Mouse (Mus musculus) limb, embryonic 11.5 days (tissue): ENCODE data around the gene Pmvk. TPM values are rescaled to one million over a fixed set of nuclear protein-coding genes. Genes with fewer than 3 reads are reported as not detected.
"Not testable (repeated sequence)": the region's sequence is repeated elsewhere in the genome, so short reads cannot be mapped to it uniquely, and the experiment has no call there.

ENCODE experiments used
- ATAC-seq: fragments of 200-750 bp; cut with Nextera tagmentation; 2 replicates; pipeline ENCODE4 v1.8.0; 2017; ENCODE audit warnings: low read depth; ENCODE audit not compliant: insufficient number of reproducible peaks, low FRiP score, low TSS enrichment
- DNase-seq: peaks from one replicate; pipeline ENCODE4 v3.0.0-alpha.2; 2015; ENCODE audit warnings: low spot score
- H3K27ac ChIP-seq: fragments of 300-500 bp; sonication (generic); replicated peaks from 2 replicates; pipeline ENCODE4 v1.5.1; 2014; ENCODE audit warnings: low read depth, mild to moderate bottlenecking, low read length
- H3K27me3 ChIP-seq: fragments of 300-500 bp; sonication (generic); 2 replicates; pipeline ENCODE4 v1.6.1; 2014; ENCODE audit warnings: mild to moderate bottlenecking, low read length, mixed read lengths; ENCODE audit not compliant: control insufficient read depth, insufficient read depth
- H3K36me3 ChIP-seq: fragments of 300-500 bp; sonication (generic); 2 replicates; pipeline ENCODE4 v1.6.1; 2014; ENCODE audit warnings: mild to moderate bottlenecking, low read length, moderate library complexity, mixed read lengths; ENCODE audit not compliant: control insufficient read depth, insufficient read depth
- H3K4me1 ChIP-seq: fragments of 300-500 bp; sonication (generic); 2 replicates; pipeline ENCODE4 v1.6.1; 2014; ENCODE audit warnings: low read length, mixed read lengths; ENCODE audit not compliant: control insufficient read depth, insufficient read depth
- H3K4me2 ChIP-seq: fragments of 300-500 bp; sonication (generic); 2 replicates; pipeline ENCODE4 v1.6.1; 2014; ENCODE audit warnings: low read depth, mild to moderate bottlenecking, moderate library complexity; ENCODE audit not compliant: severe bottlenecking
- H3K4me3 ChIP-seq: fragments of 300-500 bp; sonication (generic); 2 replicates; pipeline ENCODE4 v1.5.1; 2014; ENCODE audit warnings: low read depth, low read length
- H3K9ac ChIP-seq: fragments of 300-500 bp; sonication (generic); 2 replicates; pipeline ENCODE4 v1.6.1; 2014; ENCODE audit warnings: mild to moderate bottlenecking, low read length
- H3K9me3 ChIP-seq: fragments of 300-500 bp; sonication (generic); 2 replicates; pipeline ENCODE4 v1.6.1; 2016; ENCODE audit warnings: low read length; ENCODE audit not compliant: control insufficient read depth
- WGBS: fragments of 180-500 bp; shearing (Covaris S2); extraction: QIAGEN DNeasy Blood & Tissue Kit; methylation state at CpG from one replicate; pipeline ENCODE4 v1.1.7; 2014; 5-methylcytosine and 5-hydroxymethylcytosine counted together
- polyA plus RNA-seq: library from polyadenylated mRNA; unstranded; fragments of >200 nt; fragmentation: Nextera tagmentation; extraction: Ambion mirVana; gene quantifications from 2 replicates; pipeline ENCODE4 v1.2.1, GENCODE M21; 2014

The Pmvk gene
- polyA plus RNA-seq, 1 experiment from 2014 or later = 58.6 TPM

DNA sequence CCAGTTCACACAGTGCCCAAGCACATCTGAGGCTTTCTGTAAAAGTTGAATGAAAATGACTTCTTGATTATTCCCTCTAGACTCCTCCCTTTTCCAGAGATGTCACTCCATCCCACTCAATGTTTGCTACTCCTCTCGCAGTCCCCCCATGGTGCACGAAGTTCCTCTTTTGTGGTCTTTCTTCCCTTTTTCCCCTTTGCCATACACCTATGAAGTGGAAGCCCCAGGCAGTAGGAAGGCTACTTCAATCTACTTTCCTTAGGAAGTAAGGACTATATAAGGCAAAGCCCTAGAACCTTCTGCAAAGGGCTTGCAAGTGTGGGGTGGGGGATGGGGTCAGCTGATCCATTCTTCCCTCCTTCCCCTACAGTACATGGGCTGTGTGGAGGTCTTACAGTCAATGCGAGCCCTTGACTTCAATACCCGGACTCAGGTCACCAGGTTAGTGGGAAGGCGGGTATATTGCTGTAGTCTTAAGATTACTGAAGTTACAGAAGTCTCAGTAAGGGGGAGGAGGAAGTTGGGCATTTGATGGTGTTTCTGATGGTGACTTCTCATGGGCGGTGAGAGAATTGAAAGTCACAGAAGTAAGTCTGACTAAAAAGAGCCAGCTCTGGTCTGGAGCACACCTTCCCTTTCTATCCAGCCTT is 31.7 kb upstream of the Pmvk start:
- Histone ChIP-seq H3K27me3 (no peaks in the 10 kb centered on the region), H3K4me3 (peak overlapping the region; percentile 42; the same call in 1 of the 2 replicates), H3K27ac (no peak overlapping the region), H3K4me1 (peaks cover 27% of the 10 kb centered on the region), H3K4me2 (peak overlapping the region; percentile 90), H3K36me3 (peaks cover 8% of the 10 kb centered on the region; the same call in 1 of the 2 replicates), H3K9ac (no peak overlapping the region), H3K9me3 (no peaks in the 10 kb centered on the region)
- no peak for DNase-seq
- ATAC-seq = no peak
- WGBS = 79% methylated on average over 6 of the region's 6 CpGs

DNA sequence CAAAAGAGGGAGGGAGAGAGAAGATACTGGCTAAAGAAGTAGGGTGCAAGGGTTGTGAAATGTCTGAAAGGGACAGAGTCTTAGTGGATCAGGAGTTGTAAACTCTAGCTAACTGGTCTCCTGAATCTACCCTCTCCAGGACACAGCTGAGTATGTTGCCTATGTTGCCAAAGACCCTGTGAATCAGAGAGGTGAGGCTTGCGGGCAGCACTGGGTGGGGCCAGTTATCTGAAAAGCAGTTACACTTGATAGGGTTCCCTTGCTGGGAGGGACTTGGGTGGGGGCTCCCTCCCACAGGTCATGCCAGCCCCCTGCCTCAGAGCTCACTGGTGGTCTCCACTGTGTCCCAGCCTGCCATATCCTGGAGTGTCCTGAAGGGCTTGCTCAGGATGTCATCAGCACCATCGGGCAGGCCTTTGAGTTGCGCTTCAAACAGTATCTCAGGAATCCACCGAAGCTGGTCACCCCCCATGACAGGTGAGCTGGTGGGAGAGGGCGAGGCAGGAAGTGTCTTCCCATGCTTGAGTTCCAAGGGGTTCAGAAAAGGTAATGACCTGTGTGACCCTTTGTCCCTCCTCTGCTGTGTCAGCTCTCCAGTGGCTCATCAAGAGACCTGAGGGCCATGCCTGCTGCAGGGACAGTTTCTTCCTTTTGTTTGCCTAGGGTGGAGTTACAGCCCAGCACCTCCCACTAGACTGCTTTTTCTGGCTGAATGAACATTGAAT is 29.8 kb upstream of the Pmvk start:
- Histone ChIP-seq H3K9me3 (no peaks in the 10 kb centered on the region), H3K9ac (no peak overlapping the region), H3K27ac (no peak overlapping the region), H3K36me3 (peaks cover 8% of the 10 kb centered on the region; the same call in 1 of the 2 replicates), H3K27me3 (no peaks in the 10 kb centered on the region), H3K4me1 (peaks cover 27% of the 10 kb centered on the region), H3K4me3 (no peak overlapping the region), H3K4me2 (no peak overlapping the region)
- WGBS = 95% methylated on average over 5 of the region's 5 CpGs
- ATAC-seq (no peak), DNase-seq (no peak)

DNA sequence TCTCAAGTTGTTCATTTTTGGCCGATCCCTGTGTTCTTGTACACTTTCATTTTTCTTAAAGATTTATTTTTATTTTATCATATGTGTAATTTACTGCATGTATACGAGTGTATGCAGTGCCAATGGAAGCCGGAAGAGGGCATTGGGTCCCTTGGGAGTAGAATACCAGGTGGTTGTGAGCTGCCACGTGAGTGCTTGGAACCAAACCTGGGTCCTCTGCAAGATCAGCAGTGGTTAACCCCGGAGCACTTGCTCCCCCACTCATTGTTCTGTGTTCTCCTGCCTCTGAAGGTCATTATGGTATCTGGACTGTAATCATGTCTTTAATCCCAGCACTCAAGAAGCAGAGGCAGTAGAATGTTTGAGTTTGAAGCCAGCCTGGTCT is 29.2 kb upstream of the Pmvk start:
- 90% methylated on average over 5 of the region's 5 CpGs for whole genome bisulfite sequencing
- Histone ChIP-seq H3K9me3 (no peaks in the 10 kb centered on the region), H3K9ac (no peak overlapping the region), H3K4me3 (no peak overlapping the region), H3K4me2 (no peak overlapping the region), H3K4me1 (peaks cover 22% of the 10 kb centered on the region), H3K36me3 (peaks cover 8% of the 10 kb centered on the region; the same call in 1 of the 2 replicates), H3K27ac (no peak overlapping the region), H3K27me3 (no peaks in the 10 kb centered on the region)
- no peak for ATAC-seq
- no peak for DNase-seq

DNA sequence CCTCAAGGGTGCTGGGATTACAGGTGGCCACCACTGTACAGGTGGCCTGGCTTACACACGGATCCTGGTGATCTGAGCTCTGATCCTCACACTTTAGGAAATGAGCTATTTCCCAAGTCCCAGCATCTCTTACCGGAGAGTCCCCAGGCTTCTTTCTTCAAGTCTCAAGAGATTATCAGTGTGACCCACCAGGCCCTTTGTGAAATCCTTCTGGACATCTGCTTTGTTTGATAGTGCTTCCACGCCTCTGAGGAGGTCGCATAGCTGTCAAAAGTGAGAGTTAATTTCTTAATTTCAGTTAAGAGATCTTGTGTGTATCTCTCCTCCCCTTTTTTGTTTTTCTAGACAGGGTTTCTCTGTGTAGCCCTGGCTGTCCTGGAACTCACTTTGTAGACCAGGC is 28.5 kb upstream of the Pmvk start:
- no peaks in the 10 kb centered on the region for H3K27me3 ChIP-seq
- H3K4me2 ChIP-seq = no peak overlapping the region
- DNase-seq (no peak), ATAC-seq (no peak)
- WGBS = 93% methylated on average over 4 of the region's 4 CpGs
- no peak overlapping the region for H3K27ac ChIP-seq
- peaks cover 8% of the 10 kb centered on the region; the same call in 1 of the 2 replicates for H3K36me3 ChIP-seq
- no peak overlapping the region for H3K9ac ChIP-seq
- H3K4me1 ChIP-seq = peaks cover 18% of the 10 kb centered on the region
- no peaks in the 10 kb centered on the region for H3K9me3 ChIP-seq
- H3K4me3 ChIP-seq = no peak overlapping the region

DNA sequence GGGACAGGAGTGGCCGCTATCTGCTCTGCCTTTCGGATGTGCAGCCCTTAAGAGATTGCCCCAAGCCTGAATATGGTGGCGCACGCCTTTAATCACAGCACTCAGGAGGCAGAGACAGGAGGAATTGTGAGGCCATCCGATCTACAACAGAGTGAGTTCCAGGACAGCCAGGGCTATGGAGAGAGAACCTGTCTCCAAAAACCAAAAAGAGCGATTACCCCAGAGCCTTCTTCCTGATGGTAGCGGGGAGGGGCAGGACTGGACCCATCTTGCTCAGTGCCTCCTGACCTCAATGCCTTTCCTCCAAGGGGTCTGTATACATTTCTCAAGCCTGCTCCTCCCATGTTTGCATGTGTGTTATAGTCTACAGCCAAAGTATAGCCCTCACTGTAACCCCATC is 25.3 kb upstream of the Pmvk start:
- not testable (repeated sequence) for H3K9ac ChIP-seq, H3K27me3 ChIP-seq
- 94% methylated on average over 6 of the region's 7 CpGs for WGBS

DNA sequence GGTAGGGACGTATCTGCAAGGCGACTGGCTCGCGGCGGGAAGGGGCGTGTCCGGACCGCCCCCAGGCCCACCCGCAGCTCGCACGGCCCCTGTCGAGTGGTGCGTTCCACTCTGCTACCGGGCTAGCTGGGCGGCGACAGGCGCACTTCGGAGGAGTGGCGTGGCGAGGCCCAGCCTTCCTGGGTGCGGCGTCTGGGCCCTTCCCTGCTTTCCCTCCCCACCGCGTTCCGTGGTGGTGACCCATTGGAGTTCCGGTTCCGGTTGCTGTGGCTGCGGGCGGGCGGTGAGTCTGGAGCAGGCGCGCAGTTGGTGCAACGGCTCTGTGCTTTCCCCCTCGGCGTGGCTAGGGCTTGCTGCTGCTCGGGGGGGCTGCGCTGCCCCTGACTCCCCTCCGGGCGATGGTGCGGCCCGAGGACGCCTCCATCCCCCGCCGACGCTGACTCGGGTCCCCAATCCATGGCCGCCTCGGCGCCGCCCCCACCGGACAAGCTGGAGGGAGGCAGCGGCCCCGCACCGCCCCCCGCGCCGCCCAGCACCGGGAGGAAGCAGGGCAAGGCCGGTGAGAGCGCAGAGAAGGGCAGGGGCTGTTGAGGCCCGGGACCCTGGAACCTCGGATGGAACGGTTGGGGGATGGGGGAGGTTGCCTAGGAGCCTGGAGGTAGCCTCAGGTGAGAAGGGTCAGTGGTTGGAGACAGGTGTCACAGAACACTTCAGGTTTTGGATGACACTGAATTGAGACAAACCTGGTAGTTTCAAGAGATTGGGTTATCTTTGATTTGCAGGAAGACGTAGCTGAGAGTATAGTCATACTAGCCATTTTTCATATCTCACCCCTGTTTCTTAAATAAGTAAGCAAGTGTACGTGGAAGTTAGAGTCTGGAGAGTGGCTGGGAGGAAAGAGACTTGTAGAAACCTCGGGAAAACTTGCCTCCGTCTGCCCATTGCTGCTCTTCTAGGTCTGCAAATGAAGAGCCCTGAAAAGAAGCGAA is 23.9 kb upstream of the Pmvk start, which contains the start of gene Pygo2:
Pygo2 (plus strand) TSS at position 44 of the 989 bp plus-strand sequence.
- peak within 1 kb of the TSS; percentile 47 for H3K4me2 ChIP-seq
- H3K4me1 ChIP-seq = 0 out of 2 replicates have a peak, but pooled peaks cover 7% of the 10 kb centered on the region
- ATAC-seq = peak; percentile 97
- DNase-seq = peak; percentile 95
- peak within 1 kb of the TSS; percentile 92 for H3K4me3 ChIP-seq
- no peaks in the 10 kb centered on the region for H3K27me3 ChIP-seq
- peak within 1 kb of the TSS; percentile 65 for H3K27ac ChIP-seq
- 2% methylated on average over 68 of the region's 68 CpGs for WGBS
- no peaks in the 10 kb centered on the region for H3K9me3 ChIP-seq
- H3K9ac ChIP-seq = peak within 1 kb of the TSS; percentile 84
- peaks cover 12% of the 10 kb centered on the region; the same call in 1 of the 2 replicates for H3K36me3 ChIP-seq

More for the DNA sequence above, 25.3 kb upstream of the Pmvk start:
- peaks cover 15% of the 10 kb centered on the region; the same call in 1 of the 2 replicates for H3K36me3 ChIP-seq
- not testable (repeated sequence) for ATAC-seq, H3K4me1 ChIP-seq, H3K27ac ChIP-seq, H3K4me2 ChIP-seq, H3K4me3 ChIP-seq, H3K9me3 ChIP-seq, DNase-seq

DNA sequence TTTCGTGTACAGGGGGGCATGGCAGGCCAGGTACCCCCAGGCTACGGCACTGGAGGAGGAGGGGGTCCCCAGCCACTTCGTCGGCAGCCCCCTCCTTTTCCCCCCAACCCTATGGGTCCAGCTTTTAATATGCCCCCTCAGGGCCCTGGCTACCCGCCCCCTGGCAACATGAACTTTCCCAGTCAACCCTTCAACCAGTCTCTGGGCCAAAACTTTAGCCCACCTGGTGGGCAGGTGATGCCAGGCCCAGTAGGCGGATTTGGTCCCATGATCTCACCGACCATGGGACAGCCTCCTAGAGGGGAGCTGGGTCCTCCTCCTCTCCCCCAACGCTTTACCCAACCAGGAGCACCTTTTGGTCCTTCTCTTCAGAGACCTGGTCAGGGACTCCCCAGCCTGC is 21.7 kb upstream of the Pmvk start:
- Histone ChIP-seq H3K27ac (no peak overlapping the region), H3K27me3 (no peaks in the 10 kb centered on the region), H3K9ac (no peak overlapping the region), H3K4me2 (no peak overlapping the region), H3K36me3 (peaks cover 6% of the 10 kb centered on the region; the same call in 1 of the 2 replicates), H3K4me3 (no peak overlapping the region), H3K4me1 (peaks cover 15% of the 10 kb centered on the region), H3K9me3 (no peaks in the 10 kb centered on the region)
- DNase-seq = no peak
- no peak for ATAC-seq
- 93% methylated on average over 8 of the region's 8 CpGs for WGBS

DNA sequence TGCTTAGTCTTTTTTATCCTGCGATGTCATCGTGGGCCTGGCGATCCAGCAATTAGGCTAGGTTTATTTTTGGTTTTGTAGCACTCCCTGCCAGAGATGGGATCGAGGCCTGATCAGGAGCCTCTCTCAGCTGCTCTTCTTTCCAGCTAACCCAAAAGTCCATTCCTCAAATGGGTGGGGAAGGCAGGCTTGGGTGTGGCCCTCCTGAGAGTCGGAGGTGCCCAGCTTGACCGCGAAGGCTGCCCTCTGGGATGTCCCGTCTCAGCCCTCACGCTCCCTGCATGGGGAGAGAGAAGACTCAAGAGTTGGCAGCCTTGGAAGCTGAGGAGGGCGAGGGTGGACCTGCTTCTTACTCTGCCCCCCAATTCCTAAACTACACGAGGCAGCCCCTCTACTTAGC is 19.8 kb upstream of the Pmvk start:
- no peak overlapping the region for H3K9ac ChIP-seq
- H3K9me3 ChIP-seq = no peaks in the 10 kb centered on the region
- H3K4me1 ChIP-seq = peaks cover 15% of the 10 kb centered on the region
- no peak overlapping the region for H3K4me2 ChIP-seq
- H3K36me3 ChIP-seq = peaks cover 6% of the 10 kb centered on the region; the same call in 1 of the 2 replicates
- WGBS = 91% methylated on average over 11 of the region's 11 CpGs
- no peak for ATAC-seq
- H3K27ac ChIP-seq = no peak overlapping the region; the same call in 1 of the 2 replicates
- no peak overlapping the region for H3K4me3 ChIP-seq
- H3K27me3 ChIP-seq = no peaks in the 10 kb centered on the region
- DNase-seq = no peak
